Mouse (Mus musculus) liver, postnatal 0 days (tissue): ENCODE results near the gene Csad.

Experiments used
- CTCF ChIP-seq: sonication (generic); IDR thresholded peaks from 2 replicates; pipeline ENCODE4 v1.5.1; 2016; ENCODE audit warnings: antibody characterized with exemption, low read depth
- EP300 ChIP-seq: IDR thresholded peaks from 2 replicates; pipeline ENCODE4 v1.6.1; 2016; ENCODE audit warnings: antibody characterized with exemption, low read depth, mild to moderate bottlenecking

GRCm38 (mm10) chr15:102210816-102211215 is 6.3 kb upstream of the Csad start:
- no peak for TF ChIP-seq EP300
- no peak for TF ChIP-seq CTCF
